Mouse (Mus musculus) stomach, postnatal 0 days (tissue): ENCODE measurements around the gene Serpina1e.
"Not testable (repeated sequence)": the region's sequence is repeated elsewhere in the genome, so short reads cannot be mapped to it uniquely, and the experiment has no call there.

ENCODE experiments used
- CTCF ChIP-seq: IDR thresholded peaks from 2 replicates; pipeline ENCODE4 v1.5.1; 2016; ENCODE audit warnings: antibody characterized with exemption, low read depth, mild to moderate bottlenecking, moderate library complexity
- EP300 ChIP-seq: optimal IDR thresholded peaks from 2 replicates; pipeline ENCODE3; 2016; ENCODE audit warnings: antibody characterized with exemption

DNA sequence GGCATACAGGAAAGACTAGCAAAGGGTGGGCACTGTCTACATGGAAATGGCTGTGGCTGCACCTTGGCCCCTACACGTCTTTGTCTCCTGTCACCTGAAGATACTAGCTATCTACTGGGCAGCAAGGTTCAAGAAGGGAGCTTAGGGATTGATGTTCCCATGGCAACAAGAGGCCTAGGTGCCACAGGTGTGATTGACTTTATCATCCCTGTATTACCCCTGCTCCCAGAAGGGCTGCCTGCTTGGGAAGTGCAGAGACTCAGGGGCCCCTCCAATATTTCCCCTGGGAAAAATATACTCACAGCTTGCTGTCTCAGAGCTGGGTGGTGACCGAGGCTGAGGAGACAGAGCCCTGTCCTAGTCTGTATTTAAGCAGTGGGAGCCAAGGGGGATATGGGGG lies 2.2 kb downstream of the Serpina1e start:
- not testable (repeated sequence) for TF ChIP-seq EP300, CTCF
